Mouse (Mus musculus) monocyte, adult 2 months (primary cell): ENCODE results near the gene Tacr2.

Experiments
- DNase-seq, 2 experiments: peaks; one replicate each; pipeline ENCODE4 v3.0.0; 2022; ENCODE audit warnings: low spot score in 2 of 2, low read depth in 1 of 2

The Tacr2 gene

GRCm38 (mm10) chr10:62296086-62296872 lies 44.0 kb downstream of the Tacr2 start:
- DNase-seq = no peak

- no peak for DNase-seq
Measured at GRCm38 (mm10) chr10:62300006-62300827, 48.0 kb downstream of the Tacr2 start.

- DNase-seq = no peak
Measured at GRCm38 (mm10) chr10:62305090-62305489, 52.9 kb downstream of the Tacr2 start.

GRCm38 (mm10) chr10:62306483-62306882 lies 54.2 kb downstream of the Tacr2 start:
- no peak for DNase-seq

- no peak for DNase-seq
Measured at GRCm38 (mm10) chr10:62308896-62309491, 56.8 kb downstream of the Tacr2 start.

- DNase-seq = no peak
Measured at GRCm38 (mm10) chr10:62309593-62309992, 57.4 kb downstream of the Tacr2 start.

- no peak for DNase-seq
Measured at GRCm38 (mm10) chr10:62310259-62311039, 58.2 kb downstream of the Tacr2 start.

- DNase-seq = peak; percentile 34 to 59
Measured at GRCm38 (mm10) chr10:62311464-62311863, 59.2 kb downstream of the Tacr2 start.

GRCm38 (mm10) chr10:62313140-62313539 lies 60.9 kb downstream of the Tacr2 start:
- DNase-seq = no peak

GRCm38 (mm10) chr10:62313885-62314424 lies 61.7 kb downstream of the Tacr2 start:
- DNase-seq = no peak
